8 mouse cellular contexts compared by ENCODE assay signal in genomic region chr2:27758414-27759301, GRCm38 (mm10).
DNase-seq lines count a peak whose midpoint lies in the region; ATAC-seq and TF ChIP-seq lines count a peak whose summit lies in the region.

No protein-coding gene starts in this region.

- peak; percentile 76 for ATAC-seq in forebrain, postnatal 0 days
- peak; percentile 53 for ATAC-seq in liver, embryonic 12.5 days

- H3K9ac ChIP-seq in ES-E14 (ENCODE audit: insufficient read depth, low read depth, low read length, poor library complexity, severe bottlenecking) = no peak overlapping the region
- H3K9ac ChIP-seq in forebrain, postnatal 0 days = no peak overlapping the region; the same call in 1 of the 2 replicates
- no peak overlapping the region for H3K9ac ChIP-seq in liver, embryonic 12.5 days

- H3K9me3 ChIP-seq in ES-E14 (ENCODE audit: control insufficient read depth, insufficient read depth, low read depth, low read length) = no peaks in the 10 kb centered on the region
- H3K9me3 ChIP-seq in forebrain, postnatal 0 days (ENCODE audit: low read length) = no peaks in the 10 kb centered on the region
- no peaks in the 10 kb centered on the region for H3K9me3 ChIP-seq in liver, embryonic 12.5 days (replicated peaks)

- no peak overlapping the region for H3K27ac ChIP-seq in ES-E14 (ENCODE audit: insufficient read depth, low read depth, low read length, poor library complexity, severe bottlenecking)
- H3K27ac ChIP-seq in forebrain, postnatal 0 days (ENCODE audit: low read depth, low read length) = 0 out of 2 replicates have a peak overlapping the region, but pooled peaks have one; percentile 48
- peak overlapping the region; percentile 65 for H3K27ac ChIP-seq in liver, embryonic 12.5 days

- H3K4me2 ChIP-seq in forebrain, postnatal 0 days (ENCODE audit: low read depth) = peak overlapping the region; percentile 2; the same call in 1 of the 2 replicates
- H3K4me2 ChIP-seq in liver, embryonic 12.5 days = no peak overlapping the region

- DNase-seq in ES-E14 (ENCODE audit: low read depth, low spot score) = no peak
- peak; percentile 86 for DNase-seq in cerebellum, adult 11-12 months
- peak; percentile 94 for DNase-seq in forebrain, postnatal 0 days
- peak; percentile 94 to 95 for DNase-seq in heart, postnatal 10 days
- peak; percentile 94 to 96 for DNase-seq in kidney, postnatal 4 days
- DNase-seq in ovary, adult 18-20 months (ENCODE audit: low spot score) = peak; percentile 91
- DNase-seq in urinary bladder, postnatal 4 days (ENCODE audit: low spot score in 2 of 2) = peak; percentile 88 to 91

- intact Hi-C loops in heart, postnatal 10 days (cut with DNase I) = loop anchor here (2.0 kb wide), 2 partner anchors 60 to 82 kb away; partner anchors contain the start of gene Rxra

- no peak overlapping the region for H3K4me3 ChIP-seq in ES-E14 (ENCODE audit: insufficient read depth in 1 of 2, low read depth in 1 of 2, low read length in 2 of 2, poor library complexity in 1 of 2, severe bottlenecking in 1 of 2)
- no peak overlapping the region for H3K4me3 ChIP-seq in forebrain, postnatal 0 days (ENCODE audit: low read depth, low read length)
- H3K4me3 ChIP-seq in liver, embryonic 12.5 days = no peak overlapping the region

- in situ Hi-C loops in ES-E14 (cut with MboI; ENCODE audit: low sequenced_read_pairs in 2 of 2, unreplicated experiment in 2 of 2) = loop anchor here (5.0 to 25.0 kb wide), 2 partner anchors 206 to 471 kb away; no protein-coding TSS in a partner anchor

- no peaks in the 10 kb centered on the region for H3K27me3 ChIP-seq in forebrain, postnatal 0 days (ENCODE audit: insufficient read depth, low read length)
- H3K27me3 ChIP-seq in liver, embryonic 12.5 days (replicated peaks) = no peaks in the 10 kb centered on the region

- H3K36me3 ChIP-seq in ES-E14 (ENCODE audit: control insufficient read depth, insufficient read depth, low read length, poor library complexity, severe bottlenecking) = peaks cover 8% of the 10 kb centered on the region; the same call in 1 of the 2 replicates
- 0 out of 2 replicates have a peak, but pooled peaks cover 3% of the 10 kb centered on the region for H3K36me3 ChIP-seq in forebrain, postnatal 0 days (ENCODE audit: insufficient read depth)
- H3K36me3 ChIP-seq in liver, embryonic 12.5 days = peaks cover 63% of the 10 kb centered on the region

- H3K4me1 ChIP-seq in ES-E14 (ENCODE audit: control insufficient read depth in 2 of 2, insufficient read depth in 2 of 2, low read length in 2 of 2, poor library complexity in 1 of 2) = peaks cover 0 to 4% of the 10 kb centered on the region in 2 experiments; a peak in 1 of 4 replicates
- H3K4me1 ChIP-seq in forebrain, postnatal 0 days (ENCODE audit: insufficient read depth) = peaks cover 10% of the 10 kb centered on the region; the same call in 1 of the 2 replicates
- H3K4me1 ChIP-seq in liver, embryonic 12.5 days = peaks cover 33% of the 10 kb centered on the region

- TF ChIP-seq CTCF in forebrain, postnatal 0 days (IDR thresholded peaks at IDR 0.05; ENCODE audit: low read depth) = no peak

- 46% methylated on average over 20 of the region's 20 CpGs for WGBS in forebrain, postnatal 0 days
- WGBS in liver, embryonic 12.5 days (ENCODE audit: insufficient replicate concordance) = 48% methylated on average over 20 of the region's 20 CpGs

TF ChIP-seq in ES-E14, 5 proteins besides CTCF, POLR2A, EP300 and RAD21:
- TF ChIP-seq ZC3H11A (IDR thresholded peaks at IDR 0.05; ENCODE audit: borderline replicate concordance, low read depth, low read length) (no peak), MAFK (IDR thresholded peaks at IDR 0.05; ENCODE audit: insufficient read depth, low read depth, low read length) (peak; percentile 53; the same call in 1 of the 2 replicates)
TF ChIP-seq in ES-E14: peak in this region for 1.
